ENCODE assay signal across 17 mouse cellular contexts in the genomic region with DNA sequence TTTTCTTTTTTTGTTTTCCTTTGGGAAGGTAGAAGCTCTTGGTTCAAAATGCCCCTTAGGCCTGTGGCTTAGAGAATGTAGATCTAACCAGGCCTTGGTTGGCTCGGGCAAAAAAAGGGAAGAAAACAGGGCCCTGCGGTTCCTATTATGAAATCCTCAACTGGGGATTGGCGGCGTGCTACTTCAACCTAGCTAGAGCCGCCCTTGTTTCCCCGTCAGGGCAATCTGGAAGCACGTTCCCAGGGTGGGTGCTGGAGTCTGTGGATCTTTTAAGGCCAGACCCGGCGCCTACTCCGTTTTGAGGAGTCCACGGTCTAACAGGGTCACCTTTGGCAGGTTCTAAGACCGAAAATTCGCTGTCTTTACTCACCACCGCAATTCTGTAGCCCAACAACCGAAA. TPM values are rescaled to one million over a fixed set of nuclear protein-coding genes. Genes with fewer than 3 reads are reported as not detected.
A peak's percentile ranks its signal among the peaks of the same experiment; 100 is the strongest.
DNase-seq lines count a peak whose midpoint lies in the region; ATAC-seq lines count a peak whose summit lies in the region.
"Had no signal": no experiment of that assay in that cellular context is flagged by ENCODE, and none has a peak within 500 bp of the region (broad histone marks: within the 10 kb centered on the region; RNA-seq: fewer than 3 reads in every experiment).

No protein-coding gene starts in this region.

- no peak for ATAC-seq in forebrain, embryonic 11.5 days (replicated peaks; ENCODE audit: low FRiP score)
- no peak for ATAC-seq in forebrain, embryonic 12.5 days (ENCODE audit: low FRiP score)
- ATAC-seq in liver, embryonic 11.5 days (replicated peaks; ENCODE audit: low FRiP score) = no peak
- peak; percentile 65 to 68; a peak in 3 of 4 replicates for ATAC-seq in hematopoietic stem cell, adult 5-6 weeks (replicated peaks in 1 of 2; ENCODE audit: insufficient read depth in 1 of 2, low FRiP score in 2 of 2, low TSS enrichment in 1 of 2, low read depth in 1 of 2, poor library complexity in 2 of 2, severe bottlenecking in 2 of 2)
- 0 out of 2 replicates have a peak, but pooled peaks have one; percentile 34 for ATAC-seq in monocyte, adult 5-6 weeks (replicated peaks; ENCODE audit: insufficient number of reproducible peaks, low FRiP score, low TSS enrichment, poor library complexity, severe bottlenecking)
- ATAC-seq: hindbrain, postnatal 0 days; lung, postnatal 0 days; Patski had no signal

- peak; percentile 59 for DNase-seq in forebrain, embryonic 11.5 days (ENCODE audit: low spot score)
- peak; percentile 12 for DNase-seq in liver
- no peak for DNase-seq in liver, embryonic 11.5 days (ENCODE audit: low spot score)
- no peak for DNase-seq in adrenal gland, postnatal 36 days
- no peak for DNase-seq in adrenal gland, adult 8-10 months
- DNase-seq: cerebellum, adult 8-10 months; liver, embryonic 13.5 days; midbrain, embryonic 14.5 days; right cerebral cortex, adult 18-20 months; spleen, adult 18-20 months had no signal

- H3K4me1 ChIP-seq in forebrain, embryonic 11.5 days (replicated peaks; ENCODE audit: control insufficient read depth, insufficient read depth, low read length) = peaks cover 4% of the 10 kb centered on the region; the same call in 1 of the 2 replicates
- peaks cover 11% of the 10 kb centered on the region for H3K4me1 ChIP-seq in forebrain, embryonic 12.5 days
- H3K4me1 ChIP-seq in liver, embryonic 11.5 days (replicated peaks; ENCODE audit: control insufficient read depth, insufficient read depth, low read length) = 0 out of 2 replicates have a peak, but pooled peaks cover 2% of the 10 kb centered on the region

- WGBS in forebrain, embryonic 11.5 days = under 1% methylated on average over 15 of the region's 15 CpGs
- WGBS in forebrain, embryonic 12.5 days = 2% methylated on average over 15 of the region's 15 CpGs
- WGBS in liver, embryonic 11.5 days = 2% methylated on average over 15 of the region's 15 CpGs

- no peak overlapping the region for H3K4me2 ChIP-seq in forebrain, embryonic 11.5 days (ENCODE audit: low read depth, low read length, severe bottlenecking)
- no peak overlapping the region for H3K4me2 ChIP-seq in forebrain, embryonic 12.5 days
- H3K4me2 ChIP-seq in liver, embryonic 11.5 days = no peak overlapping the region
- H3K4me2 ChIP-seq: liver, embryonic 13.5 days had no signal

- H3K4me3 ChIP-seq in forebrain, embryonic 11.5 days (ENCODE audit: low read depth, low read length) = no peak overlapping the region
- H3K4me3 ChIP-seq in forebrain, embryonic 12.5 days (replicated peaks) = no peak overlapping the region
- no peak overlapping the region for H3K4me3 ChIP-seq in liver, embryonic 11.5 days (ENCODE audit: low read depth, low read length)
- H3K4me3 ChIP-seq: liver, embryonic 13.5 days had no signal

- no peaks in the 10 kb centered on the region for H3K36me3 ChIP-seq in forebrain, embryonic 11.5 days (ENCODE audit: control insufficient read depth, insufficient read depth, low read length)
- H3K36me3 ChIP-seq in forebrain, embryonic 12.5 days (replicated peaks) = no peaks in the 10 kb centered on the region
- no peaks in the 10 kb centered on the region for H3K36me3 ChIP-seq in liver, embryonic 11.5 days (ENCODE audit: control insufficient read depth, insufficient read depth, low read length)
- H3K36me3 ChIP-seq: liver, embryonic 13.5 days had no signal

- H3K9ac ChIP-seq in forebrain, embryonic 11.5 days (ENCODE audit: low read length) = no peak overlapping the region
- H3K9ac ChIP-seq in forebrain, embryonic 12.5 days = no peak overlapping the region
- H3K9ac ChIP-seq in liver, embryonic 11.5 days (ENCODE audit: low read depth, low read length) = no peak overlapping the region
- H3K9ac ChIP-seq: liver, embryonic 13.5 days had no signal

- H3K9me3 ChIP-seq in forebrain, embryonic 11.5 days (ENCODE audit: control insufficient read depth, low read length) = no peaks in the 10 kb centered on the region
- no peaks in the 10 kb centered on the region for H3K9me3 ChIP-seq in forebrain, embryonic 12.5 days
- no peaks in the 10 kb centered on the region; the same call in 1 of the 2 replicates for H3K9me3 ChIP-seq in liver, embryonic 11.5 days (ENCODE audit: control insufficient read depth, low read length)
- H3K9me3 ChIP-seq: liver, embryonic 13.5 days had no signal

- H3K27ac ChIP-seq in forebrain, embryonic 11.5 days (ENCODE audit: low read depth, low read length) = no peak overlapping the region
- H3K27ac ChIP-seq in forebrain, embryonic 12.5 days = no peak overlapping the region
- H3K27ac ChIP-seq in liver, embryonic 11.5 days (ENCODE audit: low read depth, low read length) = no peak overlapping the region
- H3K27ac ChIP-seq: hindbrain, postnatal 0 days; liver, embryonic 13.5 days had no signal

- peaks cover 98% of the 10 kb centered on the region for H3K27me3 ChIP-seq in forebrain, embryonic 11.5 days (ENCODE audit: control insufficient read depth, insufficient read depth, low read length)
- peaks cover 100% of the 10 kb centered on the region for H3K27me3 ChIP-seq in forebrain, embryonic 12.5 days
- H3K27me3 ChIP-seq in liver, embryonic 11.5 days (replicated peaks; ENCODE audit: control insufficient read depth, insufficient read depth, low read length) = peaks cover 100% of the 10 kb centered on the region
- H3K27me3 ChIP-seq: Patski had no signal

RNA-seq across cellular contexts. Expression of a gene that starts 1.1 kb away (rescaled TPM):
- 3.3 and 3.6 TPM in 2 replicates for polyA plus RNA-seq in forebrain, embryonic 11.5 days (2014; fragmentation: Nextera tagmentation; extraction: Ambion mirVana)
- polyA plus RNA-seq in forebrain, embryonic 12.5 days (2016; fragmentation: Nextera tagmentation; extraction: Ambion mirVana) = 1.6 and 2.0 TPM in 2 replicates
- polyA plus RNA-seq in liver, embryonic 11.5 days (2014; fragmentation: Nextera tagmentation; extraction: Ambion mirVana) = 0.22 and 0.34 TPM in 2 replicates
- total RNA-seq in hematopoietic stem cell, adult 5-6 weeks (2017) = not detected in 2 replicates
- total RNA-seq in monocyte, adult 5-6 weeks (2017) = 0.10 to 0.57 TPM in 2 of 3 replicates, not detected in the other
- total RNA-seq in adrenal gland, postnatal 36 days (2021) = under 1 TPM; 0.20 TPM
- total RNA-seq in adrenal gland, adult 8-10 months (2022) = under 1 TPM; 0.14 to 0.41 (median 0.26) TPM
- polyA plus RNA-seq: heart, postnatal 0 days; liver, embryonic 13.5 days had no signal

Comparison
In these comparisons a context has a peak if more than half of its experiments do, and no peak if none do; other contexts are left out.
1. DNase-seq: peak in forebrain, embryonic 11.5 days (single experiment) and liver (single experiment); none in liver, embryonic 11.5 days (single experiment), adrenal gland, postnatal 36 days (0 of 2) and adrenal gland, adult 8-10 months (single experiment).
2. ATAC-seq: peak in hematopoietic stem cell, adult 5-6 weeks (2 of 2) and monocyte, adult 5-6 weeks (single experiment); none in forebrain, embryonic 11.5 days (single experiment), forebrain, embryonic 12.5 days (single experiment) and liver, embryonic 11.5 days (single experiment).